ENCODE assay signal across 11 mouse cellular contexts in genomic region chr2:179863266-179863665, GRCm38 (mm10).
A peak's percentile ranks its signal among the peaks of the same experiment; 100 is the strongest.
DNase-seq lines count a peak whose midpoint lies in the region; ATAC-seq and TF ChIP-seq lines count a peak whose summit lies in the region.
"Had no signal": no experiment of that assay in that cellular context is flagged by ENCODE, and none has a peak within 500 bp of the region (broad histone marks: within the 10 kb centered on the region; RNA-seq: fewer than 3 reads in every experiment).

No protein-coding gene starts in this region.

- H3K4me2 ChIP-seq in heart, postnatal 0 days (ENCODE audit: low read depth, low read length): no peak overlapping the region
- no peak overlapping the region for H3K4me2 ChIP-seq in midbrain, embryonic 11.5 days
- no peak overlapping the region for H3K4me2 ChIP-seq in midbrain, embryonic 15.5 days
- H3K4me2 ChIP-seq: hindbrain, embryonic 15.5 days; limb, embryonic 12.5 days had no signal

- DNase-seq in heart, postnatal 0 days (ENCODE audit: low spot score): no peak
- DNase-seq in heart, postnatal 4 days: no peak
- peak; percentile 87 for DNase-seq in midbrain, embryonic 11.5 days (ENCODE audit: low spot score, missing footprints)
- peak; percentile 58 for DNase-seq in brain, adult 2 months (ENCODE audit: low read depth, low spot score)
- peak; percentile 58 for DNase-seq in retina, embryonic 14.5 days (ENCODE audit: low spot score)
- DNase-seq in frontal cortex, postnatal 14 days (ENCODE audit: low spot score in 2 of 2): no peak
- no peak for DNase-seq in layer of hippocampus, adult 9-10 months (ENCODE audit: low spot score)
- DNase-seq: midbrain, embryonic 14.5 days had no signal

- no peaks in the 10 kb centered on the region for H3K9me3 ChIP-seq in heart, postnatal 0 days (replicated peaks; ENCODE audit: control insufficient read depth, low read length)
- H3K9me3 ChIP-seq in midbrain, embryonic 11.5 days (ENCODE audit: control insufficient read depth, low read length): no peaks in the 10 kb centered on the region
- H3K9me3 ChIP-seq in midbrain, embryonic 15.5 days: no peaks in the 10 kb centered on the region
- H3K9me3 ChIP-seq: hindbrain, embryonic 15.5 days; limb, embryonic 12.5 days had no signal

- peak; percentile 41 for TF ChIP-seq CTCF in heart, postnatal 0 days (IDR thresholded peaks at IDR 0.05; ENCODE audit: low read depth)

- H3K9ac ChIP-seq in heart, postnatal 0 days (replicated peaks; ENCODE audit: low read depth, low read length): no peak overlapping the region
- H3K9ac ChIP-seq in midbrain, embryonic 11.5 days (ENCODE audit: low read length): no peak overlapping the region
- no peak overlapping the region for H3K9ac ChIP-seq in midbrain, embryonic 15.5 days
- H3K9ac ChIP-seq: hindbrain, embryonic 15.5 days; limb, embryonic 12.5 days had no signal

- H3K27ac ChIP-seq in heart, postnatal 0 days (ENCODE audit: low read depth): no peak overlapping the region
- H3K27ac ChIP-seq in midbrain, embryonic 11.5 days (ENCODE audit: low read depth, low read length): no peak overlapping the region
- H3K27ac ChIP-seq in midbrain, embryonic 15.5 days: no peak overlapping the region
- H3K27ac ChIP-seq: hindbrain, embryonic 15.5 days had no signal

- H3K4me1 ChIP-seq in heart, postnatal 0 days (ENCODE audit: control insufficient read depth, insufficient read depth): peaks cover 13% of the 10 kb centered on the region; the same call in 1 of the 2 replicates
- no peaks in the 10 kb centered on the region for H3K4me1 ChIP-seq in midbrain, embryonic 11.5 days (ENCODE audit: control insufficient read depth, insufficient read depth, low read length)
- no peaks in the 10 kb centered on the region for H3K4me1 ChIP-seq in midbrain, embryonic 15.5 days
- H3K4me1 ChIP-seq: hindbrain, embryonic 15.5 days had no signal

- no peaks in the 10 kb centered on the region for H3K36me3 ChIP-seq in heart, postnatal 0 days (replicated peaks; ENCODE audit: control insufficient read depth, insufficient read depth, low read length)
- no peaks in the 10 kb centered on the region for H3K36me3 ChIP-seq in midbrain, embryonic 11.5 days (ENCODE audit: control insufficient read depth, insufficient read depth, low read length)
- H3K36me3 ChIP-seq in midbrain, embryonic 15.5 days (replicated peaks): no peaks in the 10 kb centered on the region
- H3K36me3 ChIP-seq: hindbrain, embryonic 15.5 days; limb, embryonic 12.5 days had no signal

- TF ChIP-seq EP300 in heart, postnatal 0 days (IDR thresholded peaks at IDR 0.05; ENCODE audit: low read depth): no peak

- no peak overlapping the region for H3K4me3 ChIP-seq in heart, postnatal 0 days (ENCODE audit: low read depth, low read length)
- no peak overlapping the region for H3K4me3 ChIP-seq in midbrain, embryonic 11.5 days (ENCODE audit: low read depth, low read length)
- no peak overlapping the region for H3K4me3 ChIP-seq in midbrain, embryonic 15.5 days
- H3K4me3 ChIP-seq: hindbrain, embryonic 15.5 days; limb, embryonic 12.5 days had no signal

- no peaks in the 10 kb centered on the region for H3K27me3 ChIP-seq in heart, postnatal 0 days (ENCODE audit: control insufficient read depth, insufficient read depth, low read length)
- H3K27me3 ChIP-seq in midbrain, embryonic 11.5 days (ENCODE audit: control insufficient read depth, insufficient read depth, low read length): no peaks in the 10 kb centered on the region
- no peaks in the 10 kb centered on the region for H3K27me3 ChIP-seq in midbrain, embryonic 15.5 days (replicated peaks)
- H3K27me3 ChIP-seq: hindbrain, embryonic 15.5 days had no signal

- 46% methylated on average over 3 of the region's 3 CpGs for WGBS in heart, postnatal 0 days
- WGBS in midbrain, embryonic 11.5 days: 70% methylated on average over 3 of the region's 3 CpGs
- WGBS in midbrain, embryonic 15.5 days: 77% methylated on average over 3 of the region's 3 CpGs

- no peak for ATAC-seq in heart, postnatal 0 days (ENCODE audit: insufficient read depth, low read depth)
- no peak for ATAC-seq in midbrain, embryonic 11.5 days (ENCODE audit: low FRiP score)
- ATAC-seq in midbrain, embryonic 15.5 days (replicated peaks): no peak

Comparison
In these comparisons a context has a peak if more than half of its experiments do, and no peak if none do; other contexts are left out.
1. DNase-seq: peak in midbrain, embryonic 11.5 days (single experiment), brain, adult 2 months (single experiment) and retina, embryonic 14.5 days (single experiment); none in heart, postnatal 0 days (single experiment), heart, postnatal 4 days (single experiment), frontal cortex, postnatal 14 days (0 of 2) and layer of hippocampus, adult 9-10 months (single experiment).